Mouse (Mus musculus) kidney, adult 18-20 months (tissue): ENCODE results near the gene Prrc2a.

ENCODE experiments used
- DNase-seq: peaks from one replicate; pipeline ENCODE4 v3.0.0; 2021

Prrc2a gene

DNA sequence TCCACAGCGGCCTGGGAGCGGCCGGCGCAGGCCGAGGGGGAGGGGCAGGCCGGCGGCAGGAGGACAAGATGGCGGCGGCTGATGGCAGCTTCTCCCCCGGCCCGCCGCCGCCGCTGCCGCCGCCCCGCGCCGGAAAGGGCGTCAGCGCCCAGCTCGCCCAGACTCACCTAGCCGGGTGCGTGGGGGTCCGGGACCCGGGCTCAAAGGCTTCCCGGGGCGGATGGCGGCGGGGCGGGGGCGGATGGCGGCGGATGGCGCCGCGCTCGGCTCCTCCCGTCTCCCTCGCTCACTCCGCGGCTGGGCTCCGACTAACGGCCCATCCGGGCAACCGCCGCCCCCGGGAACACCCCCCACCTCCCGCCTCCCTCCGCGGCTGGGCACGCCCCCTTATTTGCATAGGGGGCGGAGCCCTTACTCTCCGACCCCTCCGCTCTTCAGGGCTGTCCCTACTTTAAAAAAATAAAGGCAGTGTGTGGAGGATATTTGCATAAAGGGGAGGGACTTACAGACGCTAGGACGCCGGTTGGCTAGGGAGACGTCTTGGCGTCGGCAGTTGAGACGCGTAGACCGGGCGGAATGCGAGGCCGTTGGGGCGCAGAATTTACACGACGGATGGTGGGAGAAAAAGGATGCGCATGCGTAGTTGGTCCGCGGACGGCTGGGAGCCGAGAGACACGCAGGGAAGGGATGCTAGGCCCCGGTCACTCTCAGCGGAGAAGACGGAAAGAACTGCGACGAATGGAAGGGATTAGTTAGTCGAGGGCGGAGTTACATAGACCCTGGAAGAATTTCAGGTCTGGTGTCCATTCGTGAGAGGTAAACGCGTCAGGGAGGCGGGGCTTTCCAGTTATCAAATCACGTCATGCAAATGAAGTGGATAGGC, at the start of gene Prrc2a:
Gene Prrc2a, minus strand, starts transcription at position 330 of the 883 bp plus-strand sequence.
- peak; percentile 98 for DNase-seq

DNA sequence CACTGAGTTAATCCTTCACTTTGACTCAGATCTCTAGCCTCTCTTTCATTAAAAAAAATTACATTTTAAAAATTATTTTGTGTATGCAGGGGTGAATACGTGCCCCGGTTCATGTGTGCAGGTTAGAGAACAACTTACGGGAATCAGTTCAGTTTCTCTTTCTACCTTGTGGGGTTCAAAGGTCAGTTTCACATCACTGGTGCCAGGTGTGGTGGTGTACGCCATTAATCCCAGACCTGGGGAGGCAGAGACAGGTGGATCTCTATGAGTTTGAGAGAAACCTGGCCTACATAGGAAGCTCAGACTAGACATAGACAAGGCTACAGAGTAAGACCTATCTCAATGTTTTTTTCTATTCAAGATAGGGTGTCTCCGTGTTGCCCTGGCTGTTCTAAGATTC, 48.4 kb upstream of the Prrc2a start:
- no peak for DNase-seq

DNA sequence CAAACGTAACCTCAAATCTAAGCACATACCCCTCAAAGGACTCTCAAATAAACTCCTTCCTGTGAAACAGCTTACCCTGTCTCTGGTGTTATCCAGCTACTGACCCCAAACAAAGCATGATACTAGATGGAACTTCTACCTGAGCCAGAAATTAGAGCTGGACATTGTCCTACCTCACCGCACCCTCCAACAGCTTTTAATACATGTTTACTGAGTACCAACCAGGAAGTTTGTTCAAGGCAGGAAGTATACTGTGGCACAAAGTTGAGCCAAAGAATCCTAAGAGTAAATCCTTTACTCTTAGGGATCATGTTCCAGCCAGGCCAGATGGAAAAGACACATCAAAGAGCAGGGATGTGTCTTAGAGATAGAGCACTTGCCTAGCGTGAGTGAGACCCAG, 45.9 kb upstream of the Prrc2a start:
- no peak for DNase-seq

DNA sequence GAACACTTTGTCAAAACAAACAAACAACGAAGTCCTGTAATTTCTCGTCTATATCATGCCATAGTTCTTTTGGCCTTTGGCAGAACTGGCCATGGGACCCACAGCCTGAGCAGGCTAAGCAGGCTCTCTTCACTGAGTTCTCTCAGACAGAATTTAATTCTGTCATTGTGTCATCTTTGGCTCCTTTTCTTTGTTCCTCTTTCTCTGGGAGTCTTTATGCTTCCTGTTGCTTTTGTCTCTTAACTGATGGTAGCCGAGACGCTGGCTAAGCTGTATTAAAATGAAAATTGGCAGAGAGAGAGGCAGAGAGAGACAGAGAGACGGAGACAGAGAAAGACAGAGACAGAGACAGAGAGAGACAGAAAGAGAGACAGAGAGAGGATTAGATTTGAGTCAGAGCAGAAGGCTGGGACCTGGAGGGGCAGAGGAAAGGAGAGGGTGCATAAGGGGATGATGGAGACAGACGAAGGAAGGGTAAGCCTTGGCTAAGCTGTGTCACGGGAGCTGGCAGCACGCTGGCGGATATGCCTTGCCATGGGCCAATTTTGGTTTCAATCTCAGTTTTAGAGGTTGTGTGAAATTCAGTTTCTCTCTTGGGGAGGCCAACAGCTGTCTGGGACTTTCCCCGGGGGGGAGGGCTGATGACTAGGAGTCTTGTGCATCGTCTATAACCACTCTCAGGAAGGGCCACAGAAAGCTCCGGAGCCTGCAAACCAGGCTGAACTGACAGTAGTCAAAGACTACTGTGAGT, 45.3 kb upstream of the Prrc2a start:
- no peak for DNase-seq

DNA sequence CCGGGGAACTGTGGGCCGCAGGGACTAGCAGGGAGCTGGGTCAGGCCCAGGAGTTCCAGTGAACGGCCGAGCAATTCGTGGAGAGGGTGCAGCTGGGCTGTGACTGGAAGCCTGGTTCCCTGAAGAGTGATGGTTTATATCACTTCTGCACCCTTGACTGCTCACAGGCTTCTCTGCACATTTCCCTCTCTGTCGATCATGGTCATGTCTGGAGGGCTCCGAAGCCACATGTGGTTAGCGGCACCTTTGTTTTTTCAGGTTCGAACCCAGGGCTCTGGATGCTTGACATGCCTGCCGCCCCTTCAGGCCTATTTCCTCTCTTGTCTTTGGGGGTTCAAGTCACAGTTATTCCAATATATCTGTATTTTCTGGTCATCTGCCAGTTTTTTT, 40.7 kb upstream of the Prrc2a start:
- DNase-seq = no peak

DNA sequence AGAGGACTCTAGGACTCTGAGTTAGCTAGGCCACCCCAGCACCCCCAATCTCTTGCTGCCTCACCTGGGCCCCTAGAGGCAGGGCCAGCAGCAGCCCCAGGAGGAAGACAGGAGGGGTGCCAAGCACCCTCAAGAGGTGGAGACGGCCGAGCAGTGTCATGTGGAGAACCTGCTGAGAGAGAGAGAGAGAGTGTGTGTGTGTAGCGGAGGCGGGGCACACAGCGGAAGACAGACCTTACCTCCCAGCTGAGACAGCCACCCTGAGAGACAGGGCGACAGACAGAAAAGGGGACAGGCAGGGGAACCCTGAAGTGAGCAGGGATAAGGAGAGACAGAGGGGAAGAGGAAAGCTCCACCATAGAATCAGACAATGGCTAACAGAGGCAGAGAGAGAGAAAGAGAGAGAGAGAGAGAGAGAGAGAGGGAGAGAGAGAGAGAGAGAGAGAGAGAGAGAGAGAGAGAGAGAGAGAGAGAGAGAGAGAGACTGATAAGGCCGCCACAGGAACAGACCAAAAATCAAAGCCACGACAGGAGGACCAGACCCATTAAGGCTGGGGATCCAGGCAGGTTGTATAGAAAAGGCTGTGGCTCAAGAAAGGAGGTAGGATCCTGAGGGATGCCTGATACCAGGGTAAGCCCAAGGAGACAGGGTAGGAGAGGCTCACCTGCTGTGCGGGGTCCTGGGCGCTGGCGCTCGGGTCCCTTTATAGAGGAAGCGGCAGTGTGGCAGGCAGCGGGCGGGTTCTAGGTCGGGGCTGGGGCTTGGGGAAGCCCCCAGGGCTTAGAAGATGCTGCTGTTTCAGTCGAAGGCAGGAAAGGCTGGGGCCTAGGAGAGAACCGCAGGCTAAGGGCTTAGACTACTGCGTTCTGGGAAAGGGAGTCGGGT, 40.0 kb upstream of the Prrc2a start, which contains the start of gene Lta:
Gene Lta, minus strand, starts transcription at position 858 of the 886 bp plus-strand sequence.
- DNase-seq = no peak

DNA sequence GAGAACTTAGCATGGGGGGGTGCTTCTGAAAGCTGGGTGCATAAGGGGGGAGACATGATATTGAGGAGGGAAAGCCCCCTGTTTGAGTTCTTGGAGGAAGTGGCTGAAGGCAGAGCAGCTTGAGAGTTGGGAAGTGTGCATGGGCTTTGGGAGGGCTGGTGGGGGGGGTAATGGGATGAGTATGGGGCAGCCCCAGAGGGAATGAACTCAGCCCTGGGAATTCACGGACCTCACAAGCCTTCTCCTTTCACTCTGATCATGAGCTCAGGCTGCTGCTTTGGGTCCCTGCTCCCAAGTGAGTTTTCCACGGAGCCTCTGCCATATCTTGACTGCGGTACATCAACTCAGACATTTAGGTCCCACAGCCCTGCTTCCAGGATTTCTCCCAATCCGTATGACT, 37.7 kb upstream of the Prrc2a start:
- no peak for DNase-seq

DNA sequence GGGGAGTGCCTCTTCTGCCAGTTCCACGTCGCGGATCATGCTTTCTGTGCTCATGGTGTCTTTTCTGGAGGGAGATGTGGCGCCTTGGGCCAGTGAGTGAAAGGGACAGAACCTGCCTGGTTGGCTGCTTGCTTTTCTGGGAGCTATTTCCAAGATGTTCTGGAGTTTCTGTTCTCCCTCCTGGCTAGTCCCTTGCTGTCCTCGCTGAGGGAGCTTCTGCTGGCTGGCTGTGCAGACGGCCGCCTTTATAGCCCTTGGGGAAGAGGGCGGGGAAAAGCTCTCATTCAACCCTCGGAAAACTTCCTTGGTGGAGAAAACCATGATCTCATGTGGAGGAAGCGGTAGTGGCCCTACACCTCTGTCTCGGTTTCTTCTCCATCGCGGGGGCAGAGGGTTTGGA, 37.1 kb upstream of the Prrc2a start, which contains the start of gene Tnf:
Gene Tnf, minus strand, starts transcription at position 221 of the 400 bp plus-strand sequence.
- DNase-seq = no peak

DNA sequence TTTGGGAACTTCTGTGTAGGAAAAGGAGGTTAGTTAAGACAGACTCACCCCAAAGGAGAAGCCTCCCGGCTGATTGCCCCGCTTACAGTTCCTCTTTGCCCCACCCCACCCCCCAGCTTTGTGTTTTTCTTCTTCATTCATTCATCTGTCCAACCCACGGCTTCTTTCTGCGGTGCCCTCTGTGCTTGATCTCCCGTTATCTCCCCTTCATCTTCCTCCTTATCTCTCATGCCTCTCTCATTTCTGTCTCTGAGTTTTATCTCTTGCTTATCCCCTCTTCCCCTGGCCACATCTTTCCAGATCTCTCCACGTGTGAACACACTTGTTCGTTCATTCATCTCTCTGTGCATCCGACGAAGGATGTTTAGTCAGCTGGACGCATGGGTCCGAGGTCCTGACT, 36.4 kb upstream of the Prrc2a start:
- DNase-seq = no peak

DNA sequence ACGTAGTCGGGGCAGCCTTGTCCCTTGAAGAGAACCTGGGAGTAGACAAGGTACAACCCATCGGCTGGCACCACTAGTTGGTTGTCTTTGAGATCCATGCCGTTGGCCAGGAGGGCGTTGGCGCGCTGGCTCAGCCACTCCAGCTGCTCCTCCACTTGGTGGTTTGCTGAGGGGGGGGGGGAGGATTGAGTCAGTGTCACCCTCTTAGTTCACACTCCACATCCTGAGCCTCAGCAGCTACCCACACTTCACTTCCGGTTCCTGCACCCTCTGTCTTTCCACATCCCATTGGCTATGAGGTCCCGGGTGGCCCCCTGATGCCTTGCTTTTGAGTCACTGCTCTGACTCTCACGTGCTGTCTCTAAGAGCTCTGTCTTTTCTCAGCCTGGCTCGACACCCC, 35.7 kb upstream of the Prrc2a start:
- no peak for DNase-seq

GRCm38 (mm10) chr17:35198946-35199345, 34.2 kb upstream of the Prrc2a start:
- no peak for DNase-seq

- no peak for DNase-seq
These were observed 33.3 kb upstream of the Prrc2a start for GRCm38 (mm10) chr17:35198029-35198428.

GRCm38 (mm10) chr17:35197126-35197525, 32.4 kb upstream of the Prrc2a start:
- no peak for DNase-seq

DNA sequence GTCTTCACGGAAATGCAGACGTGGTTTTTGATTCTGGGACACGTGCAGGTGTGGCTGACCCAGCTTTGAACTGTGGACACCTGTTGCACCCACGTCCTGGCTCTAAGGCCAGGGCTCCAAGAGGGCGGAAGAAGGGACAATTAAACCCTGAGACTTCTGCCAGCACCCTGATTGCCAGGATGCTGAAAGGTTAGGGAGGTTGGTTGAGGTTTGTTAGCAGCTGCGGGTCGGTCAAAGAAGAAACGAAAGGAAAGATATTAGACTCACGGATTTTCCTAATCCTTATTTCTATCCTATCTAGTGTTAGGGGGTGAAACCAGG, 31.6 kb upstream of the Prrc2a start:
- no peak for DNase-seq

GRCm38 (mm10) chr17:35195631-35196320, 31.1 kb upstream of the Prrc2a start:
- peak; percentile 85 for DNase-seq

- DNase-seq = no peak
These were observed 30.3 kb upstream of the Prrc2a start for GRCm38 (mm10) chr17:35194844-35195630.

- no peak for DNase-seq
These were observed 29.5 kb upstream of the Prrc2a start, which contains the start of gene Ltb for GRCm38 (mm10) chr17:35193881-35194843. Ltb (plus strand) TSS chr17:35194439.

DNA sequence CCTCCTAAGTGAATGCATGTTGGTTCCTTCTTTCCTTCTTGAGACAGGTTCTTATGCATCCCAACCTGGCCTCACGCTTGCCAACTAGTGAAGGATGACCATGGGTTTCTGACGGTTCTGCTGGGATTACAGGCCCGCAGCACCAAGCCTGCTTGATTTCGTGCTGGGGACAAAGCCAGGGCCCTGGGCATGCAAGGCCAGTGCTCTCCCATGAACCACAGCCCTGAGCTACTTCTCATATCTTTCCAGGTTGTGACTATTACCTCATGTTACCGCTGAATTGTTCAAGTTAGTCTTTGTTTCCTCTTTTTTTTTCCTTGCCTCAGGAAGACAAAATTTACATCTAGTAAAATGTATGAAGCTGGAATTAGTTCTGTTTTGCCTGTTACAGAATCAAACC, 28.2 kb upstream of the Prrc2a start:
- no peak for DNase-seq

DNA sequence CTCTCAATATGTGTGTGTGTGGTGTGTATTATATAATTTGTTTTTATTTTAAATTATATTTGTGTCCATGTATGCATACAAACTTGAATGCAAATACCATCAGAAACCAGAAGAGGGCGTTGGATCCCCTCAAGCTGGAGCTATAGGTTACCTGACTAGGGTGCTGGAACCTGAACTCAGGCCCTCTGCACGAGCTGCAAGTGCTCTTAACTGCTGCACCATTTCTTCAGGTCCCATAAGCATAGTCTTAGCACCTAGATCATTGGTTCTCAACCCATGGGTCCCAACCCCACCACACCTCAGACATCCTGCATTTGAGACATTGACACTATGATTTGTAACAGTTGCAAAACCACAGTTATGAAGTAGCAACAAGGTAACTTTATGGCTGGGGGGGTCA, 27.0 kb upstream of the Prrc2a start:
- DNase-seq = no peak

GRCm38 (mm10) chr17:35190096-35190495, 25.4 kb upstream of the Prrc2a start:
- no peak for DNase-seq
